Mouse (Mus musculus) forebrain, embryonic 12.5 days (tissue): Measurements from ENCODE around the gene Gm28053. TPM values are rescaled to one million over a fixed set of nuclear protein-coding genes. Genes with fewer than 3 reads are reported as not detected.

Experiments
- ATAC-seq: fragments of 200-750 bp; cut with Nextera tagmentation; 2 replicates; pipeline ENCODE4 v1.8.0; 2017; ENCODE audit warnings: moderate TSS enrichment; ENCODE audit not compliant: low FRiP score
- H3K27ac ChIP-seq: fragments of 300-500 bp; sonication (generic); 2 replicates; pipeline ENCODE4 v1.5.1; 2016; ENCODE audit warnings: mild to moderate bottlenecking
- H3K27me3 ChIP-seq: fragments of 300-500 bp; sonication (generic); 2 replicates; pipeline ENCODE4 v1.6.1; 2016; ENCODE audit warnings: mild to moderate bottlenecking
- H3K36me3 ChIP-seq: fragments of 300-500 bp; sonication (generic); replicated peaks from 2 replicates; pipeline ENCODE4 v1.6.1; 2016; ENCODE audit warnings: mild to moderate bottlenecking
- H3K4me1 ChIP-seq: fragments of 300-500 bp; sonication (generic); 2 replicates; pipeline ENCODE4 v1.6.1; 2016
- H3K4me2 ChIP-seq: fragments of 300-500 bp; sonication (generic); 2 replicates; pipeline ENCODE4 v1.6.1; 2016; ENCODE audit warnings: mild to moderate bottlenecking, moderate library complexity
- H3K4me3 ChIP-seq: fragments of 300-500 bp; sonication (generic); replicated peaks from 2 replicates; pipeline ENCODE4 v1.5.1; 2016; ENCODE audit warnings: mild to moderate bottlenecking
- H3K9ac ChIP-seq: fragments of 300-500 bp; sonication (generic); 2 replicates; pipeline ENCODE4 v1.6.1; 2016; ENCODE audit warnings: mild to moderate bottlenecking
- H3K9me3 ChIP-seq: fragments of 300-500 bp; sonication (generic); 2 replicates; pipeline ENCODE4 v1.6.1; 2016
- WGBS: fragments of 180-500 bp; shearing (Covaris S2); methylation state at CpG from one replicate; pipeline ENCODE4 v1.1.7; 2016; 5-methylcytosine and 5-hydroxymethylcytosine counted together
- polyA plus RNA-seq: library from polyadenylated mRNA; unstranded; fragments of >200 nt; fragmentation: Nextera tagmentation; extraction: Ambion mirVana; gene quantifications from 2 replicates; pipeline ENCODE4 v1.2.1, GENCODE M21; 2016

Gm28053 gene
- polyA plus RNA-seq = not detected in 2 replicates

DNA sequence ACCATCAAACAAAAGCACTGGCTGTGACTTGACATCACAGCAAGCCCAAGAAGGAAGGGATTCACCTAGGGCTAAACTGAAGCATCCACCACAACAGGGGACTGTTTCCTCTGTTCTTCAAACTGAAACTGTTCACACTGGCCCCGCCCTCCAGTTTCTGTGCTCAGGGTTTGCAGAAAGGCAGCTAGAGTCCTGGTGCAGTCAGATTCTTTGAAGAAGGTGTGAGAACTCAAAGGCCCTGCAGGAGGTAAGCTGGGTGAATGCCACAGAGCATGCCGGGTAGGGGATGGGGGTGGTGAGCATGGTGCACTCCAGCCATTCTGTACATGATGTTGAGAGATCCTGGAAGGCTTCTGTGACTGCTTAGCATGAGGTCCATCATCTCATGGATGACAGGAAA, at the start of gene Gm28053, which contains the start of gene Gimap7:
Gene Gm28053, plus strand, starts transcription at position 153 of the 400 bp plus-strand sequence.
Gene Gimap7, plus strand, starts transcription at position 167 of the 400 bp plus-strand sequence.
- no peak for ATAC-seq
- Histone ChIP-seq H3K27ac (no peak within 1 kb of the TSS), H3K9ac (no peak within 1 kb of the TSS), H3K4me1 (no peaks in the 10 kb centered on the region), H3K27me3 (no peaks in the 10 kb centered on the region), H3K4me3 (no peak within 1 kb of the TSS), H3K4me2 (no peak within 1 kb of the TSS), H3K36me3 (no peaks in the 10 kb centered on the region), H3K9me3 (no peaks in the 10 kb centered on the region)
- 59% methylated on average over 2 of the region's 2 CpGs for WGBS

DNA sequence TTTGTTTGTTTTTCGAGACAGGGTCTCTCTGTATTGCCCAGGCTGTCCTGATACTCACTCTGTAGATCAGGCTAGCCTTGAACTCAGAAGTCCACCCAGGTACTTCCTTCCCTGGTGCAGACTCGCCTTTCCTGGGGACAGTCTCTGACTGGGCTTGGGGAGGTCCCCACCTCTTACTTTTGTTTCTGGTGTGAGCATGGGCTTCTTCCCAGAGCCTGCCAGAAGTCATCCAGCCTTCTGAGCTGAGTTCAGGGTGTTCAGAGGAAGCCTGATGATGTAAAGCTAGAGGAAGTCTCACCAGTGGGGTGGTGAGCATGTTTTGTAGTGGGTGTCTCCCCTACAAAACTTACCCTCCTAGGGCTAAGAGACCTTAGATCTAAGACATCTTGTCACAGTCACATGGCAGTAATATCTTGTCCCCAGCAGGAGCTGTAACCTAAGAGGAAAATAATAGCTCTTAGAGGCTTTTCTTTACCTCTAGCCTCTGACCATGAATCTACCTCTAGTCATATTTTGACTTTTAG, 48.9 kb upstream of the Gm28053 start:
- H3K4me1 ChIP-seq = no peaks in the 10 kb centered on the region
- no peaks in the 10 kb centered on the region for H3K36me3 ChIP-seq
- H3K4me3 ChIP-seq = no peak overlapping the region
- H3K27ac ChIP-seq = no peak overlapping the region
- ATAC-seq = no peak
- H3K9me3 ChIP-seq = no peaks in the 10 kb centered on the region
- H3K9ac ChIP-seq = no peak overlapping the region
- H3K27me3 ChIP-seq = no peaks in the 10 kb centered on the region
- H3K4me2 ChIP-seq = no peak overlapping the region
- WGBS = 56% methylated on average over 2 of the region's 2 CpGs

DNA sequence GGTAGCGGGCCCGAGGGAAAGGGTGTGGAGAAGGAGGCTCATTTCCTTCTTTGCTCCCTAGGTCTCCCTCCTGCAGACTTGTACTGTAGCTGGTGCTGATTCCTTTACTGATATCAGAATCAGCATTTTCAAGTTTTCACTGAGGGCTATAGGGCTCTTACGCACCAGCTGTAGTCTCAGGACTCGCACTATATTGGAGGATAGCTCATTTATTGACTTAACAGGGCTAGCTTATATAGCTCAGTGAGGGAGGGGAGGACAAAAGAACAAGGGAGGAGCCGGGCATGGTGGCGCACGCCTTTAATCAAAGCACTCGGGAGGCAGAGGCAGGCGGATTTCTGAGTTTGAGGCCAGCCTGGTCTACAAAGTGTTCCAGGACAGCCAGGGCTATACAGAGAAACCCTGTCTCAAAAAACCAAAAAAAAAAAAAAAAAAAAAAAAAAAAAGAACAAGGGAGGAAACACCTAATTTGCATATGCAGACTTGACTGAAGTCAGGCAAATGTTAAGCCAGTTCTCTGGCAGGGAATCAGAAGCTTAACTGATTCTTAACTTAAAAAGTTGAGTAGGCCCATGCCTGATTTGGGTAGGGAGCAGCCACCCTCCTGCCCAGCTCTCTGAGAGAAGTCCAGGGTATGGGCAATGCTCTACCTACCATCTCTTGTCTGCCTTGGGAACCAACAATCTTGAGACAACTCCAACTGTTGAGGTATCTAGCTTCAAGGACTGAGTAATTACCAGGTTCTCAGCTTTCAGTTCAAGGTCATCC, 43.9 kb upstream of the Gm28053 start:
- H3K9ac ChIP-seq = no peak overlapping the region
- no peaks in the 10 kb centered on the region for H3K27me3 ChIP-seq
- no peaks in the 10 kb centered on the region for H3K36me3 ChIP-seq
- H3K27ac ChIP-seq = no peak overlapping the region
- no peaks in the 10 kb centered on the region for H3K9me3 ChIP-seq
- no peak for ATAC-seq
- H3K4me2 ChIP-seq = no peak overlapping the region
- WGBS = 92% methylated on average over 9 of the region's 9 CpGs
- no peak overlapping the region for H3K4me3 ChIP-seq
- peaks cover 8% of the 10 kb centered on the region for H3K4me1 ChIP-seq

DNA sequence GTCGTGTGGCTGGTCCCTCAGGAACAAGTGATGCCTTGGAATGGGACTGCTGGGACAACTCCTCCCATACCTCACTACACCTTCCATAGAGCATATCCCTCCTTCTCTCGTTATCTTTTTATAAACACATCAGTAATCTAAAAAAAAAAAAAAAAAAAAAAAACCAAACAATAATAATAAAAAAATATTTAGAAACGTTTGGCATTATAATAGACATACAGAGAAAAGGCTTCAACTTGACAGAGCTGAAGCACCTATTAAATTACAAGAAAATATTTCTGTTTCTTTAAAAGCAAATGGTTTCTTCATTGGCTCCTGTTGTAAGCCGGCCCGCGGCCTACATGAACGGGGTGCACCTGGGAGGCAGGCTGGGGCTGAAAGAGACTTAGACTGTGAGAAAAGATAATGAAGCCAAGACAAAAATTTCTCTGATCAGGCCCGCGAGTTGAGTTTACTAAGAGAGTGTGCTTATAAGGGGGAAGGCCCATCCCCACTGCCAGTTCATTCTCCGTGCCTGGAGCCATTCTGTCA, 42.9 kb upstream of the Gm28053 start:
- no peaks in the 10 kb centered on the region for H3K9me3 ChIP-seq
- no peaks in the 10 kb centered on the region for H3K36me3 ChIP-seq
- ATAC-seq = no peak
- WGBS = 47% methylated on average over 10 of the region's 10 CpGs
- H3K9ac ChIP-seq = no peak overlapping the region
- H3K4me2 ChIP-seq = peak overlapping the region; percentile 25
- H3K27ac ChIP-seq = no peak overlapping the region
- H3K4me1 ChIP-seq = peaks cover 8% of the 10 kb centered on the region
- H3K27me3 ChIP-seq = no peaks in the 10 kb centered on the region
- H3K4me3 ChIP-seq = no peak overlapping the region

DNA sequence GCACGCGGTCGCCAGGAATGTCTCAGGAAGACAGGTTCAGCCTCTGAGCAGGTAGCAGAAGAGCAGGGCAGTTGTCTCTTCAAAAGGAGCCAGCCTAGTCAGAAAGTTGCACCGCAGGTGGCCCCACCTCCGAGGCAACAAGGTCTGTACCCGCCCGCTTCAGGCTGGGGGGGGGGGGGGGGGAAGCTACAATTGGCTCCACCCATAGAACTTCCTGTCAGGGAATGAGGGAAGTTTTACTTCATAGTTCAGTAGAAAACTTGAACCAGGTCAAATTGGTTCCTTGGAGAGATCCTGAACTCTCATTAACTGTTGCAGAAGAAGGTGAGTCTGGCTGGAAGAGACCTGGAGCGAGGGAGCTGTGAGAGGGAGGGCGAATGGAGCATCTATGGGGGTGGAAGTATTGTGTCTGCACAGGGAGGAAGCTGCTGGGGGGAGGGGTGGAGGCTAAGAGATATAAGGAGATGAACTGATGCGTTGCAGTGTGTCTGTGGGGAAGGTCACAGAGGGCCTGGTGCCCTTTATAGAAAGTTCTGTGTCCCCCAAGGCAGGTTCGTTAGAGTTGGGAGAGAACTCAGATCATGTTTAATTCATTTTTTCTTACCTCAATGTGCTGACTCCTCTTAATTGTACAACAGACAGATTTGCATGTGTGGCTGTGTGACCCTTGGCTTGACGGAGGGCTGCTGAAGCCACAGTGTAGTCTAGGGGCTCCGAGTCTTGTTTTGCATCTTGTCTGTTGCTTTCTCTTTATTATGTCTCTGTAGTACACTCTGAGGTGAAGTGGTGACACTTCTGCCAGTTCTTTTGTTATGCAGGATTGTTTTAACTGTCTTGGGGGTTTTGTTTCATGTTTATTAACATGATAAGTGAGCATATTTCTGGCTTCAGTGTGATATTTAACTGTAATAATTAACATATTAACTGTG, 42.2 kb upstream of the Gm28053 start, which contains the start of gene Gimap9:
Gene Gimap9, plus strand, starts transcription at position 199 of the 929 bp plus-strand sequence.
- H3K27me3 ChIP-seq = no peaks in the 10 kb centered on the region
- no peak within 1 kb of the TSS for H3K9ac ChIP-seq
- ATAC-seq = no peak
- no peak within 1 kb of the TSS for H3K4me3 ChIP-seq
- H3K4me2 ChIP-seq = peak within 1 kb of the TSS; percentile 25
- H3K9me3 ChIP-seq = no peaks in the 10 kb centered on the region
- H3K4me1 ChIP-seq = peaks cover 8% of the 10 kb centered on the region
- 22% methylated on average over 12 of the region's 13 CpGs for WGBS
- no peak within 1 kb of the TSS for H3K27ac ChIP-seq
- no peaks in the 10 kb centered on the region for H3K36me3 ChIP-seq

DNA sequence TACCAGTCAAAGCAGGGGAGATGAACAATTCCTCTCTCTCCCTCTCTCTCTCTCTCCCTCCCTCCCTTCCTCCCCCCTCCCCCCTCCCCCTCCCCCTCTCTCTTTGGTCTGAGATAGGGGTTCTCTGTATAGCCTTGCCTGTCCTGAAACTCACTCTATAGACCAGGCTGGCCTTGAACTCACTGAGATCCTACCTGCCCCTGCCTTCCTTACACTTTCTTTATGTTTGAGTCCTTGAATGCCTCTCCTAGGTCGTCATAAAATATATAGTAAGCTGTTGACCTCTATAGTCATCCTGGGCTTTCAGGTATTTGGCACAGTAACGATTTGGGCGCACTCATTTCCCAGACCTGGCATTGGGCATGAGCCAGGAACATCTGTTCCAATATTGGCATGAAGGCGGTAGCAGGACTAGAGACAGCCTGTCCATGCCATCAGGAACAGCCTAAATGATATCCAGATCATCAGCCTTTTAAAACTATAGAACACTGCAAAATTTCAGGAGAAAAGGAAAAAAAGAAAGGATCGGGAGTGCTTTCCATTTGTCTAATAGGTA, 41.5 kb upstream of the Gm28053 start:
- Histone ChIP-seq H3K4me1 (peaks cover 8% of the 10 kb centered on the region), H3K27ac (no peak overlapping the region), H3K27me3 (no peaks in the 10 kb centered on the region), H3K9me3 (no peaks in the 10 kb centered on the region), H3K4me3 (no peak overlapping the region), H3K9ac (no peak overlapping the region), H3K36me3 (no peaks in the 10 kb centered on the region), H3K4me2 (no peak overlapping the region)
- ATAC-seq = no peak
- WGBS = 85% methylated on average over 5 of the region's 5 CpGs

DNA sequence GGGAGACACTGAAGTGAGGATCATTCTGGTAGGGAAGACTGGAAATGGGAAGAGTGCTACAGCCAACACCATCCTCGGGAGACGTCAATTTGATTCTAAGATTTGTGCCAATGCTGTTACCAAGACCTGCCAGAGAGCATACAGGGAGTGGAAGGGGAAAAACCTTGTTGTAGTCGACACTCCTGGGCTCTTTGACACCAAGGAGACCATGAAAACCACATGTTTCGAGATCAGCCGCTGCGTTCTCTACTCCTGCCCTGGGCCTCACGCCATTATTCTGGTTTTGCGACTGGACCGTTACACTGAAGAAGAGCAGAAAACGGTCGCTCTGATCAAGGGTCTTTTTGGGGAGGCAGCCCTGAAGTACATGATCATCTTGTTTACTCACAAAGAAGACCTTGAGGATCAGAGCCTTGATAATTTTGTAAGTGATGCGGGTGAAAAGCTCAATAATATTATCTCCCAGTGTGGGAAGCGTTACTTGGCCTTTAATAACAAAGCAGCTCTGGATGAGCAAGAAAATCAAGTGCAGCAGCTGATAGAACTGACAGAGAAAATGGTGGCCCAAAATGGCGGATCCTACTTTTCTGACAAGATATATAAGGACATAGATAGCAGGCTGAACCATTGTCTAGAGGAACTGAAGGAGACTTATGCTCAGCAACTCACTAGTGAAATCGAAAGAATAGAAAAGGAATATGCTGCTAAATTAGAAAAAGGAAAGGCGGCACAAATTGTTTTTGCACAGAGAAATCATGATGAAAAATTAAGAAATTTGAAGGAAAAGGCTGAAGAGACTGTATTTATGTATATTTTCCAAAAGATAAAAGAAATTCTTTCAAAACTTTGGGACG, 40.7 kb upstream of the Gm28053 start:
- 92% methylated on average over 17 of the region's 17 CpGs for WGBS
- Histone ChIP-seq H3K27me3 (no peaks in the 10 kb centered on the region), H3K4me1 (peaks cover 8% of the 10 kb centered on the region), H3K4me2 (no peak overlapping the region), H3K9me3 (no peaks in the 10 kb centered on the region), H3K27ac (no peak overlapping the region), H3K9ac (no peak overlapping the region), H3K4me3 (no peak overlapping the region), H3K36me3 (no peaks in the 10 kb centered on the region)
- no peak for ATAC-seq

DNA sequence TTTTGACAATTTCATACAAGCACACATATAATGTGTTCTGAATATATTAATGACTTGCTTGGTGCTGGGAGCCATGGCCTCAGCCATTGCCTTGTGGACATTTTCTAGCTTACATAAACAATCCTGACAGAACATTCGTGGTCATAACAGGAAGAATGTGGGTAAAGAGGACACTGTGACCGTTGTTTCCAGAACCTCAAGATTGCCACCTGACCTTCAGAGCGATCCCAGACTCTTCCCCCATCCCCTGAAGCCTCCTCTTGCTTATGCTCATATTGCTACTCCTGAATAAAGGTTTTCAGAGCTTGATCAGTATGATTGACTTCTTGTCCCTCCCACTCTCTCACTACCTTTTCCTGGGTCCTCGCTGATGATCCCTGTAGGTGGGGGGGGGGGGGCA, 40.0 kb upstream of the Gm28053 start:
- WGBS = 84% methylated on average over 4 of the region's 4 CpGs
- Histone ChIP-seq H3K4me2 (no peak overlapping the region), H3K9me3 (no peaks in the 10 kb centered on the region), H3K27me3 (no peaks in the 10 kb centered on the region), H3K27ac (no peak overlapping the region), H3K36me3 (no peaks in the 10 kb centered on the region), H3K9ac (no peak overlapping the region), H3K4me1 (peaks cover 8% of the 10 kb centered on the region), H3K4me3 (no peak overlapping the region)
- no peak for ATAC-seq

DNA sequence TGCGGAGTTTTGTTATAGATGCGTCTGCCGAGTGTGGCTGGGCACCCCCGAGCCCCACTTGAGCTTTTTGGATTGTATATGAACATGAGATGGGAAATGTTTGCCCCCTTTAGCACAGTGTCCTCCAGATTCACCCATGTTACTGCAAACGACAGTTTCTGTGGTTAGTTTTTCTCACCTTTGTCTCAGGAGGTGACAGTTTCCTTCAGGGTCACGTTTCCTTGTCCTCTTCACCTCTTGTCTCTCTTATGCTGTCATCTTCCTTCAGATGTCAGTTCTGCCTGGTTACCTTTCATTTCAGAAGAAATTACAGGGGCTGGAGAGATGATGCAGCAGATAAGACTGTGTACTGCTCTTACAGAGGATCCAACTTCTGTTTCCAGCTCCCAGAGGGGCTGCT, 38.7 kb upstream of the Gm28053 start:
- Histone ChIP-seq H3K4me3 (no peak overlapping the region), H3K4me2 (no peak overlapping the region), H3K9me3 (no peaks in the 10 kb centered on the region), H3K36me3 (no peaks in the 10 kb centered on the region), H3K9ac (no peak overlapping the region), H3K27me3 (no peaks in the 10 kb centered on the region), H3K27ac (no peak overlapping the region), H3K4me1 (peaks cover 8% of the 10 kb centered on the region)
- no peak for ATAC-seq
- 85% methylated on average over 6 of the region's 6 CpGs for WGBS

DNA sequence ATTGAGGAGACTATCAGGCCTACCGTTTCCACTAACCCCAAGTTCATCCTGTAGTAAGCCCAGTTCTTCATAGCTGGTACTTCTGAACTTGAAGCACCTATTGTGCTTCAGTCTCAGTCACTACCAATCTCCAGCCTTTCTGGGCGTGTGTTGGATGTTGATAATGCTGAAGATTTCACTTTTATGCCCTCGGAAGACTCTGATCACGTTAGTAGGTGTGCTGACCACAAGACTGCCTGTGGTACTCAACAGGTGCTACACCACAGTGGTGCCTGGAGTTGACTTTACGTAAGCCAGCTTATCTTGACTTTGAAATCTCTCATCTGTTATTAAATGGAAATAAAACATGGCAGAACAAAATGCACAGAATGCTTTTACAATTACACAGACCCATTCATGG, 38.0 kb upstream of the Gm28053 start:
- ATAC-seq = no peak
- 80% methylated on average over 5 of the region's 5 CpGs for WGBS

DNA sequence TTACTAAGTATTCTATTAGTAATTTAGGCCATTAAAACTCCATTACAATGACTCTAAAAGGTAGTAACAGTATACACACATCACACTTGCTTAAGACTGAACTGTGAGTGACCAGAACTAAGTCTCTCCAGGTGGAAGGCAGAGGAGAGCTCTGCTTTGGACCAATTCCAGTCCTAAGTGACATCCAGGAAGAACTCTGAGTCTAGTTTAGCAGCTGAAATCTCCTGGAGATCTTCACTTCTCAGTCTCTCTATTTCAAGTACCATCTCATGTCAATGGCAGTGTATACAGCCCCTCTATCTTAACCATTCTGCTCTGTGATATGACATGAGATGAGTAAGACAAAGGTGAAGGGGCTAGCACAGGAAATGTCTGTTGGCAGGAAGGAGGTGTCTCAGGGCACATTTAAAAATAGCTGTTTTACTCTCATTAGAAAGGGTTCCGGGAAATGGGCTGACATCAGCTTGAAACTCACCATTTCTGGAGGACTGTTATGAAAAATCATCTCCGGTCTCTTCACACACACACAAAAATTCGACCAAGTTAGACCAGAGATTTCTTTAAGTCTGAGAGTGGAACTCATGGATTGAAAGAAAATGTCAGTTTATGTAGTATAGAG, 36.8 kb upstream of the Gm28053 start:
- H3K4me1 ChIP-seq = no peaks in the 10 kb centered on the region
- H3K9ac ChIP-seq = no peak overlapping the region
- H3K4me2 ChIP-seq = no peak overlapping the region
- H3K9me3 ChIP-seq = no peaks in the 10 kb centered on the region
- WGBS = 82% methylated on average over 3 of the region's 3 CpGs
- no peak overlapping the region for H3K4me3 ChIP-seq
- no peaks in the 10 kb centered on the region for H3K36me3 ChIP-seq
- ATAC-seq = no peak
- H3K27ac ChIP-seq = no peak overlapping the region
- no peaks in the 10 kb centered on the region for H3K27me3 ChIP-seq

More for the DNA sequence above, 38.0 kb upstream of the Gm28053 start:
- H3K9ac ChIP-seq = no peak overlapping the region
- no peaks in the 10 kb centered on the region for H3K36me3 ChIP-seq
- no peaks in the 10 kb centered on the region for H3K9me3 ChIP-seq
- no peaks in the 10 kb centered on the region for H3K27me3 ChIP-seq
- H3K4me1 ChIP-seq = peaks cover 8% of the 10 kb centered on the region
- no peak overlapping the region for H3K4me3 ChIP-seq
- H3K4me2 ChIP-seq = no peak overlapping the region
- no peak overlapping the region for H3K27ac ChIP-seq
